Mouse (Mus musculus) lung, postnatal 0 days (tissue): ENCODE measurements around the gene Mmp27. TPM values are rescaled to one million over a fixed set of nuclear protein-coding genes. Genes with fewer than 3 reads are reported as not detected.

Source experiments
- ATAC-seq: fragments of 200-750 bp; cut with Nextera tagmentation; 2 replicates; pipeline ENCODE4 v1.8.0; 2017; ENCODE audit warnings: moderate library complexity
- DNase-seq: peaks from one replicate; pipeline ENCODE4 v3.0.0-alpha.2; 2016; ENCODE audit warnings: low spot score
- H3K27ac ChIP-seq: fragments of 300-500 bp; sonication (generic); 2 replicates; pipeline ENCODE4 v1.5.1; 2014; ENCODE audit warnings: antibody characterized with exemption, mild to moderate bottlenecking, low read length, mixed read lengths
- H3K27me3 ChIP-seq: fragments of 300-500 bp; sonication (generic); replicated peaks from 2 replicates; pipeline ENCODE4 v1.6.1; 2014; ENCODE audit warnings: low read length, mixed read lengths; ENCODE audit not compliant: insufficient read depth
- H3K36me3 ChIP-seq: fragments of 300-500 bp; sonication (generic); 2 replicates; pipeline ENCODE4 v1.6.1; 2014; ENCODE audit warnings: low read length, mixed read lengths; ENCODE audit not compliant: insufficient read depth
- H3K4me1 ChIP-seq: fragments of 300-500 bp; sonication (generic); 2 replicates; pipeline ENCODE4 v1.6.1; 2014; ENCODE audit warnings: antibody characterized with exemption, low read depth, low read length, mixed read lengths; ENCODE audit not compliant: insufficient read depth
- H3K4me2 ChIP-seq: fragments of 300-500 bp; sonication (generic); replicated peaks from 2 replicates; pipeline ENCODE4 v1.6.1; 2014; ENCODE audit warnings: low read depth, mild to moderate bottlenecking, low read length, moderate library complexity, mixed read lengths
- H3K4me3 ChIP-seq: fragments of 300-500 bp; sonication (generic); 2 replicates; pipeline ENCODE4 v1.5.1; 2014; ENCODE audit warnings: low read depth, low read length
- H3K9ac ChIP-seq: fragments of 300-500 bp; sonication (generic); replicated peaks from 2 replicates; pipeline ENCODE4 v1.6.1; 2014; ENCODE audit warnings: low read depth, mild to moderate bottlenecking
- H3K9me3 ChIP-seq: fragments of 300-500 bp; sonication (generic); 2 replicates; pipeline ENCODE4 v1.6.1; 2016; ENCODE audit warnings: low read length, mixed read lengths
- CTCF ChIP-seq: IDR thresholded peaks from 2 replicates; pipeline ENCODE4 v1.5.1; 2016; ENCODE audit warnings: antibody characterized with exemption, mild to moderate bottlenecking
- EP300 ChIP-seq: IDR thresholded peaks from 2 replicates; pipeline ENCODE4 v1.6.1; 2016; ENCODE audit warnings: antibody characterized with exemption, mild to moderate bottlenecking, control low read depth
- WGBS: fragments of 180-500 bp; shearing (Covaris S2); extraction: QIAGEN DNeasy Blood & Tissue Kit; methylation state at CpG from one replicate; pipeline ENCODE4 v1.1.7; 2014; 5-methylcytosine and 5-hydroxymethylcytosine counted together
- polyA plus RNA-seq: library from polyadenylated mRNA; unstranded; fragments of >200 nt; fragmentation: Nextera tagmentation; extraction: Ambion mirVana; gene quantifications from 2 replicates; pipeline ENCODE4 v1.2.1, GENCODE M21; 2015

Mmp27 gene
- polyA plus RNA-seq, 1 experiment from 2014 or later = 0.10 TPM

DNA sequence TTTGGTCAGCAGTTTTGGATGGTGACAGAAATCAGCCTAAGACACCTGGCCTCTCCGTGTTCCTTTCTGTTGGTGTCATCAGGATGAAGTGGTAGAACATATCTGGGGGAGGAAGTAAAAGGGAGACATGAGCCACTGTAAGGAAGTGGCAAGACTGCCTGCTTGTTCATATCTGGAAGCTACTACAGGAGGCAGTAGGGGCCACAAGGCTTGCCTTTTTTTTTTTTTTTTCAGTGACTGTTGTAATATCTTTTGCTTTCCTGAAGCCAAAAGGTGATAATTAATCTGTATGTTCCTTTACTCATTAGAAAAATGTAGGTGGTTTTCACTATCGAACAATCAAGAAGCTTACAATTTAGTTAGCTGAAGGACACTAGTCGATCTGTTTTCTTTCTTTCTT is 51.4 kb downstream of the Mmp27 start:
- H3K4me1 ChIP-seq = no peaks in the 10 kb centered on the region
- H3K27ac ChIP-seq = no peak overlapping the region
- no peak for DNase-seq
- no peak overlapping the region for H3K4me3 ChIP-seq
- H3K4me2 ChIP-seq = no peak overlapping the region
- H3K9me3 ChIP-seq = no peaks in the 10 kb centered on the region
- no peak for ATAC-seq
- no peaks in the 10 kb centered on the region for H3K27me3 ChIP-seq
- WGBS = 80% methylated on average over 3 of the region's 3 CpGs
- no peak for TF ChIP-seq EP300
- TF ChIP-seq CTCF = no peak
- no peaks in the 10 kb centered on the region for H3K36me3 ChIP-seq
- no peak overlapping the region for H3K9ac ChIP-seq

DNA sequence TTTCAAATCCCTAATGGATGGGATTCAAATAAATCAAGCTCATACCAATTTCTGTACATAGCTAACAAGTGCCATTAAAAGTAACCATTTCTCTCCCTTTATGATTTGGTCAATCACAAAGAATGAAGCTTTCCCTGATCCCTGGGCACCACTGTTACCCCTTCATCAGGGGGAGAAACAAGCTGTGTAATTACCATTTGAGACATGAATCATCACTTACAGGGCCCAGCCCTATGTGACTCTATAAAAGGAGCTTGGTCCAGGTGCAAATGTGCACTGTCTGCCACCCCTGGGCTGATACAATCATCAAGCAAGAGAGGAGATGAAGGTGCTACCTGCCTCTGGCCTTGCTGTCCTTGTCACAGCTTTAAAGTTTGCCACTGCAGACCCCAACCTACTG is 56.7 kb downstream of the Mmp27 start, which contains the start of gene Mmp20:
Gene Mmp20, plus strand, starts transcription at position 301 of the 400 bp plus-strand sequence.
- H3K9me3 ChIP-seq = no peaks in the 10 kb centered on the region
- H3K27ac ChIP-seq = no peak within 1 kb of the TSS
- no peak for ATAC-seq
- no peak within 1 kb of the TSS for H3K4me3 ChIP-seq
- no peak within 1 kb of the TSS for H3K4me2 ChIP-seq
- H3K4me1 ChIP-seq = no peaks in the 10 kb centered on the region
- no peak for DNase-seq
- no peaks in the 10 kb centered on the region for H3K27me3 ChIP-seq
- H3K9ac ChIP-seq = no peak within 1 kb of the TSS
- H3K36me3 ChIP-seq = no peaks in the 10 kb centered on the region
- TF ChIP-seq CTCF (no peak), EP300 (no peak)

Other genes with a start within 250 kb of the Mmp27 start
- 1.3 and 2.4 TPM in 2 replicates for gene Mmp12, start 227.0 kb upstream of the Mmp27 start, polyA plus RNA-seq
- not detected in 2 replicates for gene Mmp1b, start 183.3 kb upstream of the Mmp27 start, polyA plus RNA-seq
- 0.08 TPM in 1 of 2 replicates, not detected in the other for gene Mmp3, start 125.6 kb upstream of the Mmp27 start, polyA plus RNA-seq
- not detected in 2 replicates for gene Mmp10, start 69.0 kb upstream of the Mmp27 start, polyA plus RNA-seq
- gene Mmp8, start 12.9 kb upstream of the Mmp27 start, polyA plus RNA-seq = 5.3 TPM in 2 replicates
- gene Mmp20, start 56.8 kb downstream of the Mmp27 start, polyA plus RNA-seq = not detected in 2 replicates
- not detected in 2 replicates for gene Mmp7, start 120.7 kb downstream of the Mmp27 start, polyA plus RNA-seq
- gene Tmem123, start 192.6 kb downstream of the Mmp27 start, polyA plus RNA-seq = 99.5 and 112 TPM in 2 replicates